9 mouse cellular contexts compared by ENCODE assay signal in the genomic region with DNA sequence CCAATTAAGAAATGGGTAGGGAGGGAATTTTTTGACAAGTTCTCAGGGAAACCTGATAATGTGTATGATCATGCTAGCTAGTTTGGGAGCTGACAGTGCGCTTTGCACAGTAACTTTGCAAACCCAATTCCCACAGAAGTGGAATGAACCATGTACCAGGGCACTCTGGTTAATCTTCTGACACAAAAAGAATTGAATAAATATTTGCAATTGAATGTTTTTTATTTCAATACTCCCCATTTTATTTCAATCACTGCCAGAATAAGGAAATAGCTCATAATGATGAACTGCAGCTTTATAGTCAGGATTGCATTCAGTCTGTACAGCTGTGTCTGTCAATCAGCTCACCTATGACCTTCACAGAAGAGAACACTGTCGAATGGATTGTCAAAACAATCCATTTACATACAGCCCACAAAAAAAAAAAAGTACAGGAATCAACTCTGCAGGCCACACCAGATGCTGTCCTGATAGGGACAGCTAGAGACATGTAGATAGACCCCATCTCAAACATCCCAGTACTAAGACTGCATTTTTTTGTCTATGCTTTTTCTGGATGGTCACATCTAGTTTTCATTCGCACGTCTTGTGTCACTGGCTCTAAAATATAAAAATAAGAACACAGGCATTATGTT. TPM values are rescaled to one million over a fixed set of nuclear protein-coding genes. Genes with fewer than 3 reads are reported as not detected.
A peak's percentile ranks its signal among the peaks of the same experiment; 100 is the strongest.
DNase-seq lines count a peak whose midpoint lies in the region; ATAC-seq and TF ChIP-seq lines count a peak whose summit lies in the region.
"Had no signal": no experiment of that assay in that cellular context is flagged by ENCODE, and none has a peak within 500 bp of the region (broad histone marks: within the 10 kb centered on the region; RNA-seq: fewer than 3 reads in every experiment).

No protein-coding gene starts in this region.

- WGBS in cerebellum, adult 2 months: 39% methylated on average over 4 of the region's 4 CpGs
- WGBS in forebrain, embryonic 12.5 days: 25% methylated on average over 4 of the region's 4 CpGs
- 20% methylated on average over 4 of the region's 4 CpGs for WGBS in liver, embryonic 11.5 days

- no peak for ATAC-seq in forebrain, embryonic 12.5 days (ENCODE audit: low FRiP score)
- ATAC-seq in liver, embryonic 11.5 days (replicated peaks; ENCODE audit: low FRiP score): no peak
- ATAC-seq in frontal cortex, adult (ENCODE audit: low TSS enrichment): no peak

- no peak for DNase-seq in cerebellum, adult 2 months
- no peak for DNase-seq in cerebellum, adult 11-12 months
- DNase-seq in 416B (ENCODE audit: low read depth): peak; percentile 29
- DNase-seq in liver, embryonic 11.5 days (ENCODE audit: low spot score): no peak
- DNase-seq in ovary, postnatal 14 days (ENCODE audit: low spot score): no peak
- DNase-seq in testis, postnatal 14 days (ENCODE audit: low spot score): no peak

- peak overlapping the region; percentile 17 for H3K4me3 ChIP-seq in cerebellum, adult 2 months (replicated peaks; ENCODE audit: insufficient read depth, low read depth, low read length)
- peak overlapping the region; percentile 75 for H3K4me3 ChIP-seq in forebrain, embryonic 12.5 days (replicated peaks)
- peak overlapping the region; percentile 91 for H3K4me3 ChIP-seq in liver, embryonic 11.5 days (ENCODE audit: low read depth, low read length)

- H3K4me1 ChIP-seq in cerebellum, adult 2 months (ENCODE audit: control insufficient read depth, insufficient read depth, low read length): no peaks in the 10 kb centered on the region; the same call in 1 of the 2 replicates
- H3K4me1 ChIP-seq in forebrain, embryonic 12.5 days: peaks cover 16% of the 10 kb centered on the region
- no peaks in the 10 kb centered on the region for H3K4me1 ChIP-seq in liver, embryonic 11.5 days (replicated peaks; ENCODE audit: control insufficient read depth, insufficient read depth, low read length)

- no peaks in the 10 kb centered on the region for H3K9me3 ChIP-seq in forebrain, embryonic 12.5 days
- H3K9me3 ChIP-seq in liver, embryonic 11.5 days (ENCODE audit: control insufficient read depth, low read length): no peaks in the 10 kb centered on the region

- peak overlapping the region; percentile 66 for H3K4me2 ChIP-seq in forebrain, embryonic 12.5 days
- H3K4me2 ChIP-seq in liver, embryonic 11.5 days: peak overlapping the region; percentile 75

- TF ChIP-seq CTCF in cerebellum, adult 2 months (IDR thresholded peaks at IDR 0.05; ENCODE audit: borderline replicate concordance, insufficient read depth, low read depth, low read length): no peak

- peaks cover 14% of the 10 kb centered on the region for H3K36me3 ChIP-seq in forebrain, embryonic 12.5 days (replicated peaks)
- peaks cover 11% of the 10 kb centered on the region for H3K36me3 ChIP-seq in liver, embryonic 11.5 days (ENCODE audit: control insufficient read depth, insufficient read depth, low read length)

- H3K27ac ChIP-seq in cerebellum, adult 2 months (ENCODE audit: insufficient read depth, low read length): no peak overlapping the region
- H3K27ac ChIP-seq in forebrain, embryonic 12.5 days: 0 out of 2 replicates have a peak overlapping the region, but pooled peaks have one; percentile 32
- H3K27ac ChIP-seq in liver, embryonic 11.5 days (ENCODE audit: low read depth, low read length): peak overlapping the region; percentile 99

- no peak for TF ChIP-seq POLR2A in cerebellum, adult 2 months (IDR thresholded peaks at IDR 0.05; ENCODE audit: borderline replicate concordance, insufficient read depth, low read length)

- peak overlapping the region; percentile 89 for H3K9ac ChIP-seq in forebrain, embryonic 12.5 days
- H3K9ac ChIP-seq in liver, embryonic 11.5 days (ENCODE audit: low read depth, low read length): peak overlapping the region; percentile 100

- H3K27me3 ChIP-seq in cerebellum, adult 2 months (ENCODE audit: control insufficient read depth, insufficient read depth, low read length): no peaks in the 10 kb centered on the region
- H3K27me3 ChIP-seq in forebrain, embryonic 12.5 days: no peaks in the 10 kb centered on the region
- no peaks in the 10 kb centered on the region for H3K27me3 ChIP-seq in liver, embryonic 11.5 days (replicated peaks; ENCODE audit: control insufficient read depth, insufficient read depth, low read length)

RNA-seq across cellular contexts. Expression of a gene that starts 26.9 kb away (rescaled TPM):
- polyA plus RNA-seq in cerebellum, adult 2 months (2012; rRNA removed): 22.0 and 24.2 TPM in 2 replicates
- polyA plus RNA-seq in forebrain, embryonic 12.5 days (2016; fragmentation: Nextera tagmentation; extraction: Ambion mirVana): 10.7 and 10.8 TPM in 2 replicates
- 5.2 and 6.0 TPM in 2 replicates for polyA plus RNA-seq in liver, embryonic 11.5 days (2014; fragmentation: Nextera tagmentation; extraction: Ambion mirVana)

RNA-seq across cellular contexts. Expression of a gene that starts 38.6 kb away (rescaled TPM):
- polyA plus RNA-seq in cerebellum, adult 2 months (2012; rRNA removed): 27.3 and 30.1 TPM in 2 replicates
- polyA plus RNA-seq in forebrain, embryonic 12.5 days (2016; fragmentation: Nextera tagmentation; extraction: Ambion mirVana): 153 and 154 TPM in 2 replicates
- polyA plus RNA-seq in liver, embryonic 11.5 days (2014; fragmentation: Nextera tagmentation; extraction: Ambion mirVana): 116 and 124 TPM in 2 replicates

RNA-seq across cellular contexts. Expression of a gene that starts 59.7 kb away (rescaled TPM):
- polyA plus RNA-seq in cerebellum, adult 2 months (2012; rRNA removed): 0.36 and 0.52 TPM in 2 replicates
- 0.20 TPM in 1 of 2 replicates, not detected in the other for polyA plus RNA-seq in forebrain, embryonic 12.5 days (2016; fragmentation: Nextera tagmentation; extraction: Ambion mirVana)
- polyA plus RNA-seq in liver, embryonic 11.5 days (2014; fragmentation: Nextera tagmentation; extraction: Ambion mirVana): not detected in 2 replicates
- polyA plus RNA-seq: spleen, adult 2 months had no signal

Comparison
In these comparisons a context has a peak if more than half of its experiments do, and no peak if none do; other contexts are left out.
1. H3K4me3 ChIP-seq: peak in every context shown above with its lines; median percentile 91 in liver, embryonic 11.5 days; 75 in forebrain, embryonic 12.5 days; 17 in cerebellum, adult 2 months.